Mouse (Mus musculus): ENCODE data around the gene Tmbim1.
"Not testable (repeated sequence)": the region's sequence is repeated elsewhere in the genome, so short reads cannot be mapped to it uniquely, and the experiment has no call there.

Gene Tmbim1

DNA sequence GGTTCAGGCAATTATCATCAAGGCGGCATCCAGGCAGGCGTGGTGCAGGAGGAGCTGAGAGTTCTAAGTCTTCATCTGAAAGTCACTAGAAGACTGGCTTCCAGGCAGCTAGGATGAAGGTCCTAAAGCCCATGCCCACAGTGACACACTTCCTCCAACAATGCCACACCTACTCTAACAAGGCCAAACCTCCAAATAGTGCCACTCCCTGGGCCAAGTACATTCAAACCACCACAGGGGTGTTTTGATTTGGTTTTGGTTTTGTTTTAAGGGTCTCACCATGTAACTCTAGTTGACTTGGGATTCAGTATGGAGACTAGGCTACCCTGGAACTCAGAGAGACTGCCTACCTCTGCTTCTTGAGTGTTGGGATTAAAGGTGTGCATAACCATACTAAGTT lies at the start of gene Tmbim1:
Gene Tmbim1, minus strand, starts transcription at position 101 of the 400 bp plus-strand sequence.
- DNase-seq (ENCODE audit: low read depth, low spot score), result no peak

- peak; percentile 61 for DNase-seq (ENCODE audit: low read depth, low spot score)
These were observed 48.2 kb upstream of the Tmbim1 start for GRCm38 (mm10) chr1:74353453-74354229.

DNA sequence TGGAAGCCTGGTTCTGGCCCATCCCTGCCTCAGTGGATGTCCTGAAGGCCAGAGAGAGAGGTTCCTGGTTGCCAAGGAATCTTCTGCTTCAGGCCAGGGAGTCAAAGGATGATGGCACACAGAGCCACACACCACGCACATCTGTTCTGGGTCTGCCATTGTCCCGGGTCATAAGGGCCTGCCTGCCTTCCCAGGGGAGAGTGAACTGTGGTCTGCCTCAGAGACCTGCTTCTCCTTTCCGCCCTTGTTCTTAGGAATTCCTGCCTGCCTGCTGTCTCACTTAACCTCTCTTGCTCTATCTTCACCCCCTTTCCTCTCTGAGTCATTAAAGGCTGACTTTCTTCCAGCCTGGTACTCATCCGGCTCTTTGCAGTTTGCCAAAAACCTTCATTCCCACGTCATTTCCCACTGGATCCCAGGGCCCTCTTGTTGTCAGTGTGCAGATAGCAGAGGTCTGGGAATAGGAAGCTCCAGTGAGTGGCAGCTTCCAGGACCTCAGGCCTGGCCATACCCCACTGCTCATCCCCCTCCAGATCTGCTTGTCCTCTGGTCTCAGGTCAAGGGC lies 47.2 kb upstream of the Tmbim1 start:
- DNase-seq (ENCODE audit: low read depth, low spot score), result no peak

DNA sequence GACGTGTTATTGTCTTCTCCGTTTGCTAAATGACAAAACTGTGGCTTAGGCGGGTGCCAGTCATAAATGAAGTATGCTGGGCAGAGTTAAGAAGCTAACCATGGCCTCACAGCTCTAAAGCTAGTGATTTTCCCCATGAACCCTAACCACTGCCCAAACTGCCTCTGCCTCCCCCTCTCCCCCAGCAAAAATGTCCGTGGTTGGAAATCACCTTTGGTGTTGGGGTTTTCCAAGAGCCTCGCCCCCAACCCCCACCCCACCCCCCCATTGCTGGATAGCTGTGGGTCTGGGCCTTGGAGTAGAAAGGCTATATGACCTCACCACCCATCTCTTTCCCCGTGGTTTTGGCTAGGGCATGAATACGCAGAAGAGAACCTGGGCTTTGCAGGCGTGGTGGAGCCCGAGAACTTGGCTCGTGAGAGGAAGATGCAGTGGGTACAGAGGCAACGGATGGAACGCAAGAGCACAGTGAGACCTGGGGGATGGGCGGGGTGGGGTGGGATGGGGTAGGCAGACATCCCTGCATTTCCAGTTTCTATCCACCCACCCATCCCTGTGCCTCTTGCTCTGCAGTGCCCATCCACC lies 45.9 kb upstream of the Tmbim1 start:
- DNase-seq (ENCODE audit: low read depth, low spot score), result no peak

DNA sequence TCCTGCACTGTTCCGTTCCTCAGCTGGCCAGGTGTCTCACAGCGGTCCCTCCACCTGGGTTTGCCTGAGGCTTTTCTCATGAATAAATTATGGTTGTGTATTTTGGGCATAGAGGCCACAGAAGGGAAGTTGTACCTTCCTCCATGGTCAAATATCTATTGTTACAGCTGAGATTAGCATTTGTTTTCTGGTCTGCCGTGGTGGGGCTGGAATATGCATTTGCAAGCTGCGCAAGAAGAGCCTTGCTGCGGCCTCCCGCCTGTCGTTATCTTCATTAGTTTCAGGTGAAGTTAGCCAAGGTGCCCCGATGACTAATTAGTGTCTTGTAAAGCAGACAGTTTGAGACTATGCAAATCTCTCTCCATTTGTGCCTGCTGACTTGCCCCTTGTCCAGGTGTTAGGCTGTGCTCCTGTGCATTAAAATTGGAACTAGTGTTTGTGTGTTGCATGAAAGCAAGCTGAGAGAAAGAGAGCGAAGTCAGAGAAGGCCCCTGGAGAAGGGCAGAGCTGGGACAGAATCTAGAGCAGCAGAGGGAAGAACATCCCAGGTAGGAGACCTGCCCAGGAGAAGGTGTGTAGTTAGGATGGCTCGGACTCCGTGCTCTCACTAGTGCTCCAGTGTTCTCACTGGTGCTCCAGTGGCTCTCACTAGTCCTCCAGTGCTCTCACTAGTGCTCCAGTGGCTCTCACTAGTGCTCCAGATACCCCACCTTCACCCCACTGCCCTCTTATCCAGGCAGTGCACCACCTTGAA lies 38.9 kb upstream of the Tmbim1 start:
- DNase-seq (ENCODE audit: low read depth, low spot score), result no peak

- no peak for DNase-seq (ENCODE audit: low read depth, low spot score)
These were observed 37.7 kb upstream of the Tmbim1 start for GRCm38 (mm10) chr1:74343161-74343560.

GRCm38 (mm10) chr1:74342308-74342707 lies 36.9 kb upstream of the Tmbim1 start:
- no peak for DNase-seq (ENCODE audit: low read depth, low spot score)

- DNase-seq (ENCODE audit: low read depth, low spot score), result no peak
These were observed 36.5 kb upstream of the Tmbim1 start for GRCm38 (mm10) chr1:74341898-74342297.

DNA sequence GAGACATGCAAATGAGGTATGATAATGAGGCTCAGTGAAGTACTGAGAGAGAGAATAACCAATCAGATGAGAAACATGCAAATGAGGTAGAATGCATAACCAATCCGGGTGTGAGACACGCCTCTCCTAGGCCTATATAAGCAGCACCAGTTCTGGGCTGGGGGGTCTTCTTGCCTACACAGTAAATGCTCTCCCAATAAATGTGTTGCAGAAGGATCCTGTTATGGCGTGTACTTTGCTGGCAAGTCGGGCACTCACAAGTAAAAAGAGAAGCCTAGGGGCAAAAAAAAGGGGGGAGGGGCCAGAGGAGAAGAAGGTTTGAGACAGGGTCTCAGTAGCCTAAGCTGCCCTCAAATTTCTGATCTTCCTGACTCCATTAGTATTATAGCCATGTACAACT lies 35.6 kb upstream of the Tmbim1 start:
- not testable (repeated sequence) for DNase-seq (ENCODE audit: low read depth, low spot score)

DNA sequence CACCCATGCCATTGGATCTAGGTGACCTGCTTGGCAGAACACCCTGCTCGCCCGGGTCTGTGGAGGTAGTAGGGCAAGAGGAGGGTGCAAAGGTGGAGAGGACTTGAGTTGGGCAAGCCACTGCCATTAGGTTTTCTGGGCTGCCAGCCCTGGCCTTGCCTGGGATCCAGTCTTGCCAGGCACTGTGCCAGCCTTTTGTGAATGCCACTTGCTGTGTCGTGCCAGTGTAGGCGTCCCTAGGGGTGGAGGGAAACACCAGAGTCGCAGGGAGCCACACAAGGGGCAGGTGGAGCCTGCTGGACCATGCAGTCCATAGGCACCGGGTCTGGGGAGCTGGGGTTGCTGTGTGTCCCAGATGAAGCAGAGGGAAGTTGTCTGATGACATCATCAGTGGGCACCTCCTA lies 34.9 kb upstream of the Tmbim1 start:
- no peak for DNase-seq (ENCODE audit: low read depth, low spot score)

- DNase-seq (ENCODE audit: low read depth, low spot score), result no peak
These were observed 34.5 kb upstream of the Tmbim1 start for GRCm38 (mm10) chr1:74339917-74340316.

DNA sequence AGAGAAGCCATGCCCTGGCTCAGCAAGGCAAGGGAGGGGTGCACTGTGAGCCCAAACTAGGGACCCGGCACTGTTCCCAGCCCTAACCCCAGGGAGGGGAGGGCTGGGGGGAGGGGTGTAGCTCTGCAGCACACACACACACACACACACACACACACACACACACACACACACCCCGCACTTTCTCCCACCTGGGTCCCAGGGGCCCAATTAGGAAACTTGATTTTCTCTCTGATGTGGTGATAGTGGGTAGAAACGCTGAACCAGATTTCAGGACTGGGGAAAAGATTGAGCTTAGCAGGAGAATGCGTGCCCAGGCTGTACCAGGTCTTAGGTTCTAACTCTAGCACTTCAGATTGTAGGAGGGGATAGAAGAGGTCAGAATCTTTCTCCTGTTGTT lies 33.2 kb upstream of the Tmbim1 start:
- no peak for DNase-seq (ENCODE audit: low read depth, low spot score)

DNA sequence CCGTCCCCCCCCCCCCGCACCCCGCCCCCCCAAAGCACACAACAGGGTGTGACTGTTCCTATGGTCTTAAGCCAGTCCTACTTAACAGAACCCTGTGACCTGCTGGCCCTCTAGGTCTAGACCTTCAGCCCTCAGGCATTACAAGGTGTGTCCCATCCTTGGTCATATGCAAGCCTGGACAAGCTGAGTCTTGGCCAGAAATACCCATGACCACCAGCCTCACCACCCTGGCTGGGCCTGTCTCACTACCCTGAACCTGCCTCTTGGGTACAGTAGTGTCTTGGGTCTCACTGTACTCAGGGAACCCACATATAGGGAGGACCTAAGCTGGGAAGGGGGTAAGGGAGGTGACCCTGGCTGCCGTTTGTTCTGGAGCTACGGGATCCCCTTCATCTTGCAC lies 32.6 kb upstream of the Tmbim1 start:
- DNase-seq (ENCODE audit: low read depth, low spot score), result no peak

DNA sequence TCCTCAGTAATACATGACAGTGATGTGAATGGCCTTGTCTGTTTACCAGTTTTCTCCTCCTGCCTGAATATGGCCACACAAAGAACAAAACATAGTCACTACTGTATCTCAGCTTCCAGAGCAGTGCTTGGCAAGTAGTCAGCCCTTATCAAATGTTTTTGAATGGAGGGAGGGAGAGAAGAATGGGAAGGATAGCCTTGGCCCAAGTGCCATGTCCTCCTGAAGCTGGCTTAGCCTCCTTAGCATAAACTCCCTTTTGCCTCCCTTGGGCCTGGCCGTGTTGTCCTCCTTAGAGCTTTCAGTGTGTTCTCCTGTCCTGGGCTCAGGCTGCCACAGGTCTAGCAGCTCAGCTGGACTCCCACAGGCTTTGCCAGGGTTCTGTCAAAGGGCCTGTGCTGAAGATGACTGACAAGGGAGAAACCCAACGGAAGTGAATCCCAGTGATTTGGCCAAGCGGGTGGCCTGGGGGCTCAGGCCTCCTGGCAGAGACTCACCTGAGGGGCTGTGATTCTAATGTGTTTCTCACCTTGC lies 31.9 kb upstream of the Tmbim1 start:
- no peak for DNase-seq (ENCODE audit: low read depth, low spot score)

DNA sequence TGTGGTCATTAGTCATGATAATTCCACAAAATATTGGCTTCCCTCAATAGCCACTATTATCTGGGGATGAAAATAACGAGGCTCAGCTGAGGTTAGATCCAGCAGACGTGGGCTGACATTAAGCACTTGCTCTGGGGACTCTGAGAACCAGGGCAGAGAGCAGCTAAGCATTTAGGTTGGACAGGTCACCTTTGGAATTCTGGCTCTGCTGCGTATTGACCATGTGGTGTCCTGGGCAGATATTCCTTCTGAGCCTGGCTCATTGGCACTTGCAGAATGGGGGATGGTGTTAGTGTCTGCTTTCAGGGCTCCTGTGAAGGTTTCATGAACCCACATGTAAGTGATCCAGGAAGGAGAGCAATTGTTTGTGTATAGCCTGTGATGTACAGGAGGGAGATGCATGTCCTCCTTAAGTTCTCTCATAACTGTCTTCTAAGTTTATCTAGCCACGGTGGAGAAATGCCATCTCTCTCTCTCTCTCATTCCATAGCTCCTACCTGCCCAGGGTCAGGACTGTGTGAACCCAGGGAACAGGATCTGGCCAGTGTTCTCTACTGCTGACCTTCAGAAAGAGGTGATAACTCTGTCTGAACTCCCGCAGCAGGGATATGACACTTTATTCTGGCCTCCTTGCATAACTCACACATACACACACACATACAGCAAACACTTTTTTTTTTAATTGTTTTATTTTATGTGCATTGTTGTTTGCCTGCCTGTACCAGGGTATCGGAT lies 30.2 kb upstream of the Tmbim1 start:
- DNase-seq (ENCODE audit: low read depth, low spot score), result no peak

DNA sequence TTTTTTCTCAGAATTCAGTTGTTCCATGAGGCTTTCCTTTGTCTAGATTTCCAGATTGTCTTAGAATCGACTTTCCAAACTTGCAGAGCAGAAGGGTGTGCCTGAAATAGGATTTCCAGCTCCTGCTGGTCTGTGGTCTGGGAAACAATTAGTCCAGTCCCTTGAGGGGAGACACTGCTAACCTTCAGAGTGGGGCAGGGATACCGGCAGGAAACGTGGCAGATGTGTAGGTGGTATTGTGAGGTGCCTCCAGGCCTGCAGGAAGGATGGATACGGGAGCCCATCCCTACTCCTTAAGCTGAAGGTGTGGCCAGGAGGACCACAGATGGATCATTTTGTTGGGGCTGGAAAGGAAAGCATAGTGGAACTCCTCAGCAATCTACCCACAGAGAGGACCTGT lies 29.6 kb upstream of the Tmbim1 start:
- DNase-seq (ENCODE audit: low read depth, low spot score), result peak; percentile 35

GRCm38 (mm10) chr1:74334607-74335006 lies 29.2 kb upstream of the Tmbim1 start:
- DNase-seq (ENCODE audit: low read depth, low spot score), result no peak

DNA sequence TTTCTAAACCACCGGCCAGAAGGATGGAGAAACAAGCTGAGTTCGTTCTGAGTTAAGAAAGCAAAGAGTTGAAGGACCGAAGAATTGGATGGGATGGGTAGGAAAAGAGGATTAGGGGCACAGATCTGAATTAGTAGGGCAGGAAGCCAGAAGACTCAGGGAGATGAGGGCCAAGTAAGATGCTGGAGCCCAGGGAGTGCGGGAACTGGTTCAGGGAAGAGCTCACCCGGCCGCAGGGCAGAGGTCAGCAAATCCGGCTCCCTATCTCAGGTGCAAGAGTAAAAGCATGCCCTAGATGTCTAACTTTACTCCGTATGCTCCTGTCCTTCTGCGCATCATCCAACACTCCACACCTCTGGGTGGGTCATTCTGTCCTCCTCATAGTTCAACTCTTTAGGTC lies 27.5 kb upstream of the Tmbim1 start:
- no peak for DNase-seq (ENCODE audit: low read depth, low spot score)

- DNase-seq (ENCODE audit: low read depth, low spot score), result peak; percentile 100
These were observed 26.9 kb upstream of the Tmbim1 start for GRCm38 (mm10) chr1:74332241-74332763.

DNA sequence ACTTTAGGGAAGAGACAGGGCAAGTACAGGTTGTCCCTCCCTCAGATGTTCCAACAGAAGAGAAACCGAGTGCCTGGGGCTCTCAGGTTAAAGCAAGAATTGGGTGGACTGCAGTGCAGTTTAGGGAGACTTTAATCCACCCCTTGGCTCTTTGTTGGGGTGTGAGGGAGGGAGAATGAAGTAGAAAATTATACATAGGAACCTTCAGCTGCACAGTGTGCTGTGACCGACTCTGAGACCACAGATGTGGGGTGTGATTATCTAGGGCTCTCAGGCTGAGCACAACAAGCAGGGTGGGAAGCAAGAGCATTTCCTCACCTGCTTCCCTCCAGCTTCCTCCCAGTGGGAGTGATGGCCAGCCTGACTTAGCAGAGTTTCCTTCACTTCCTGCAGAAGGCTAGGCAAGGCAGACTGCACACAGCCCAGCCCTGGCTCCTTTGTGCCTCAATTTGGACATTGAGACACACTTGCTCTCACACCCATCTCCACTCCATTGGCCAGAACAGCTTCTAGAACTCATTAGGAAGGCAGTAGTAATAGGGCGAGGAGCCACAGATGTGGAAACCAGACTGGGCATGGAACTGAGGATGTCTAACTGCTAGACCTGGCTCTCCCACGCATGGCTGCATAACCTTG lies 25.7 kb upstream of the Tmbim1 start:
- no peak for DNase-seq (ENCODE audit: low read depth, low spot score)

All from ES-CJ7 (cell line).